8 mouse cellular contexts compared by ENCODE assay signal in the genomic region with DNA sequence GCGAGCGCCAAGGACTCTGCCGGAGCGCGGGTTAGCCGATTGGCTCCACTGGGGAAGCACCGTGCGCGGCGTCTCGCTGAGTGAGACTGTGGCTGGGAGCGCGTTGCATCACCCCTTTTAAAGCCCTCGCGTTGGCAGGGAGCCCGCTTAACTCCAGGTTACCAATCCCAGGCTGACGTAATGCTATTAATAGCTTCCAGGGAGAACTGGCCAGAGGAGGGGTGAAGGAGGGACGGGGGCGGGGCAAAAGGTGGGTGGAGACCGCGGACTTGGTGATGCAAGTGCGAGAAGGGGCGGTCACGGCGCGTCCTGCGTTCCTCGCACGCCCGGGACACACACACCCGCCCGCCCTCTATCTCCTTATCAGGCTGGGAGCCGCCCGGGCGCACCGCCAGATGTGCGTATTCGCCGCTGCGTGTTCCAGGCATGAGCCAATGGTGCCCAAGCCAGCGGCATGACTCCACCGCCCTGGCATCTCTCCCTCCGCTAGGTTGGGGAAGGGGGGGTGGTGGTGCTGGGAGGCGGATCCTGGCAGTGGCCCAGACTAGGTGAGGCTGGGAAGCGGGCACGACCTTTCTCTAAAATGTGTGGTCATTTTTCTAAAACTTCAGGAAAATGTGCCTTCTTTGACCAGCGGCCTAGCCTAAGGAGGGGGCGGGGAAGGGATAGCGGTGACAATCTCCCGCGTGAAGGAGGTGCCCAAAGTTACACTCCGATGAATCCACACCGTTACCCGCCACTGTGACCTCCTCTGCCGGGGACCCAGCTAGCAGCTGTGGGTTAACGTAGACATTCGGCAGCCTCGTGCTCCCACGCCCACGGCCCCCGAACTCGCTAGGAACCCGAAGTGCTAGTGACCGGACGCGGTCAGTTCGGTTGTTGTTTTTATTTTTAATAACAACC. TPM values are rescaled to one million over a fixed set of nuclear protein-coding genes. Genes with fewer than 3 reads are reported as not detected.
DNase-seq lines count a peak whose midpoint lies in the region; ATAC-seq lines count a peak whose summit lies in the region.

No protein-coding gene starts in this region.

- peak overlapping the region; percentile 95 for H3K4me2 ChIP-seq in intestine, embryonic 14.5 days (ENCODE audit: low read length)

- peak; percentile 83 for ATAC-seq in intestine, embryonic 14.5 days (replicated peaks; ENCODE audit: low FRiP score, low TSS enrichment, low read depth)
- peak; percentile 74 for ATAC-seq in megakaryocyte progenitor cell, adult 5-6 weeks (replicated peaks; ENCODE audit: poor library complexity)

- H3K9ac ChIP-seq in intestine, embryonic 14.5 days (ENCODE audit: low read length), result peak overlapping the region; percentile 66

- H3K9me3 ChIP-seq in intestine, embryonic 14.5 days (ENCODE audit: control insufficient read depth, low read length), result no peaks in the 10 kb centered on the region

- H3K27me3 ChIP-seq in intestine, embryonic 14.5 days (replicated peaks; ENCODE audit: control insufficient read depth, insufficient read depth, low read length), result peaks cover 53% of the 10 kb centered on the region

- peaks cover 40% of the 10 kb centered on the region for H3K4me1 ChIP-seq in intestine, embryonic 14.5 days (replicated peaks; ENCODE audit: control insufficient read depth, insufficient read depth, low read length)

- peak; percentile 100 for DNase-seq in adrenal gland, adult 8-10 months
- DNase-seq in embryo, embryonic 11.5 days (ENCODE audit: low read depth, low spot score), result peak; percentile 82
- DNase-seq in gastrocnemius, postnatal 25 days, result peak; percentile 98
- DNase-seq in intestine, embryonic 14.5 days (ENCODE audit: low spot score), result peak; percentile 97
- DNase-seq in left cerebral cortex, postnatal 10 days (ENCODE audit: extremely low spot score in 1 of 2, low spot score in 2 of 2), result peak; percentile 67 to 97
- peak; percentile 85 to 87 for DNase-seq in right cerebral cortex, postnatal 10 days (ENCODE audit: low spot score in 2 of 2)
- peak; percentile 99 for DNase-seq in urinary bladder, postnatal 14 days (ENCODE audit: low spot score)

- peak overlapping the region; percentile 60 for H3K4me3 ChIP-seq in intestine, embryonic 14.5 days (ENCODE audit: low read depth, low read length)

- intact Hi-C loops in left cerebral cortex, postnatal 10 days (cut with DNase I), result loop anchor here (5.0 kb wide), 1 partner anchor 89 kb away; no protein-coding TSS in a partner anchor

- 1% methylated on average over 65 of the region's 67 CpGs for WGBS in intestine, embryonic 14.5 days

- H3K36me3 ChIP-seq in intestine, embryonic 14.5 days (ENCODE audit: control insufficient read depth, insufficient read depth, low read length), result no peaks in the 10 kb centered on the region

- H3K27ac ChIP-seq in intestine, embryonic 14.5 days (ENCODE audit: low read depth), result peak overlapping the region; percentile 83

RNA-seq across cellular contexts. Expression of a gene that starts 18.8 kb away (rescaled TPM):
- total RNA-seq in adrenal gland, adult 8-10 months (2022), result not detected
- total RNA-seq in gastrocnemius, postnatal 25 days (2021), result not detected
- not detected in 2 replicates for polyA plus RNA-seq in intestine, embryonic 14.5 days (2014; fragmentation: Nextera tagmentation; extraction: Ambion mirVana)
- not detected for total RNA-seq in left cerebral cortex, postnatal 10 days (2021)
- total RNA-seq in megakaryocyte progenitor cell, adult 5-6 weeks (2015), result 0.12 TPM in 1 of 2 replicates, not detected in the other
- total RNA-seq in megakaryocyte progenitor cell, adult 5-6 weeks (2017), result not detected in 2 replicates

RNA-seq across cellular contexts. Expression of a gene that starts 34.4 kb away (rescaled TPM):
- total RNA-seq in adrenal gland, adult 8-10 months (2022), result 1 to 10 TPM; 2.1 to 8.6 (median 3.2) TPM
- total RNA-seq in gastrocnemius, postnatal 25 days (2021), result 10 to 100 TPM in 1 of 2 experiments, 1 to 10 TPM in 1; 7.0 to 12.6 TPM
- polyA plus RNA-seq in intestine, embryonic 14.5 days (2014; fragmentation: Nextera tagmentation; extraction: Ambion mirVana), result 4.4 and 4.9 TPM in 2 replicates
- total RNA-seq in left cerebral cortex, postnatal 10 days (2021), result under 1 TPM; 0.39 to 0.77 TPM
- 2.2 and 8.0 TPM in 2 replicates for total RNA-seq in megakaryocyte progenitor cell, adult 5-6 weeks (2015)
- 1.0 and 20.5 TPM in 2 replicates for total RNA-seq in megakaryocyte progenitor cell, adult 5-6 weeks (2017)

Comparison
In these comparisons a context has a peak if more than half of its experiments do, and no peak if none do; other contexts are left out.
1. Peak in every context shown above with its lines: DNase-seq, ATAC-seq, H3K4me3 ChIP-seq and H3K27ac ChIP-seq.